Mouse (Mus musculus): ENCODE measurements around the gene Cacng6.

- TF ChIP-seq CTCF (IDR thresholded peaks at IDR 0.05; ENCODE audit: borderline replicate concordance, extremely low read depth, insufficient read depth, insufficient read length) = no peak
- no peak for TF ChIP-seq POLR2A (IDR thresholded peaks at IDR 0.05; ENCODE audit: borderline replicate concordance, extremely low read depth, insufficient read depth, insufficient read length, poor library complexity, severe bottlenecking)
Measured at GRCm38 (mm10) chr7:3481948-3482608, 58.1 kb downstream of the Cacng6 start.
